Mouse (Mus musculus) hindbrain, postnatal 0 days (tissue): Measurements from ENCODE around the gene Naa40. TPM values are rescaled to one million over a fixed set of nuclear protein-coding genes. Genes with fewer than 3 reads are reported as not detected.
A peak's percentile ranks its signal among the peaks of the same experiment; 100 is the strongest.

Source experiments
- ATAC-seq: fragments of 200-750 bp; cut with Nextera tagmentation; 2 replicates; pipeline ENCODE4 v1.8.0; 2017; ENCODE audit warnings: mild to moderate bottlenecking, moderate TSS enrichment, moderate library complexity
- DNase-seq: peaks from one replicate; pipeline ENCODE4 v3.0.0-alpha.2; 2015; ENCODE audit warnings: low spot score
- H3K27ac ChIP-seq: fragments of 300-500 bp; sonication (generic); 2 replicates; pipeline ENCODE4 v1.5.1; 2014; ENCODE audit warnings: mild to moderate bottlenecking
- H3K27me3 ChIP-seq: fragments of 300-500 bp; sonication (generic); 2 replicates; pipeline ENCODE4 v1.6.1; 2014; ENCODE audit warnings: low read length, mixed read lengths; ENCODE audit not compliant: insufficient read depth
- H3K36me3 ChIP-seq: fragments of 300-500 bp; sonication (generic); 2 replicates; pipeline ENCODE4 v1.6.1; 2014; ENCODE audit warnings: low read length, mixed read lengths; ENCODE audit not compliant: insufficient read depth
- H3K4me1 ChIP-seq: fragments of 300-500 bp; sonication (generic); 2 replicates; pipeline ENCODE4 v1.6.1; 2014; ENCODE audit warnings: antibody characterized with exemption, low read length, mixed read lengths; ENCODE audit not compliant: insufficient read depth
- H3K4me2 ChIP-seq: fragments of 300-500 bp; sonication (generic); 2 replicates; pipeline ENCODE4 v1.6.1; 2014; ENCODE audit warnings: low read depth, mild to moderate bottlenecking, low read length, moderate library complexity, mixed read lengths
- H3K4me3 ChIP-seq: fragments of 300-500 bp; sonication (generic); 2 replicates; pipeline ENCODE4 v1.5.1; 2014; ENCODE audit warnings: low read length
- H3K9ac ChIP-seq: fragments of 300-500 bp; sonication (generic); replicated peaks from 2 replicates; pipeline ENCODE4 v1.6.1; 2014; ENCODE audit warnings: mild to moderate bottlenecking, low read length, moderate library complexity, mixed read lengths
- H3K9me3 ChIP-seq: fragments of 300-500 bp; sonication (generic); 2 replicates; pipeline ENCODE4 v1.6.1; 2016; ENCODE audit warnings: low read length, mixed read lengths
- CTCF ChIP-seq: IDR thresholded peaks from 2 replicates; pipeline ENCODE4 v1.5.1; 2016; ENCODE audit warnings: antibody characterized with exemption, control low read depth, low read depth
- WGBS: fragments of 180-500 bp; shearing (Covaris S2); extraction: QIAGEN DNeasy Blood & Tissue Kit; methylation state at CpG from one replicate; pipeline ENCODE4 v1.1.7; 2014; 5-methylcytosine and 5-hydroxymethylcytosine counted together
- polyA plus RNA-seq: library from polyadenylated mRNA; unstranded; fragments of >200 nt; fragmentation: Nextera tagmentation; extraction: Ambion mirVana; gene quantifications from 2 replicates; pipeline ENCODE4 v1.2.1, GENCODE M21; 2015
- total RNA-seq: library from RNA; depleted of rRNA; stranded (reverse); fragments of >200 nt; gene quantifications from 2 replicates; pipeline ENCODE4 v1.2.3, GENCODE M21; 2014

The Naa40 gene
- total and polyA plus RNA-seq, 2 experiments from 2014 or later, result 42.8 to 59.7 TPM

DNA sequence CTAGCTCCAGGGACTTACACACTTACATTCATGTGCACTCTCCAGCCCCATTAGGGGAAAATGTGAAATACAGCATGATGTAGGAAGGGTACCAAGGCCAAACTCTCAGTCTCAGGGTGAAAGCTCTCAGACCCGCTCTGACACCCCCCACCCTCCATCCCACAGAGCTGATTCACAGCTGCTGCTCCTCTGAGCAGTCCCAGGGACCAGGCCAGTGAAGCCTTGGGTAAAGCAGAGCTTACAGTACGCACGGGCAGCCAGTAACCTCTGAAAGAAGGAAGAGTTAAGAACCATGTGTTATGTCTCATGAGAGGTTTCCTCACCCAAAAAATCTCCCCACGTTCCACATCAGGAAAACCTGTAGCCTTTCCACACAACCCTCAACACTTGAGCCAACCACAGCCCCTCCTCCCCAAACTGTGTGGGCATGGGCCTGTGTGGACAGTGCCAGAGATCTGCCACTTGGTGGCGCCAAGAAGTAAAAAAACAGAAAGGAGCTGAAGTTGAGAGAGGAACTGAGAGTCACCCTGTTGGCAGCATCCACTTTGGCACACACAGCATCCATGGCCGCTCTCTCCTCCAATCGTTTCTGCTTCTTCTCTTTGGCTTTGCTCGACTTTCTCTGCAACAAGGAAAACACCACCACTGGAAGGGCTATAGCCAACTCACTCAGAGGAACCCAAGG is 6.3 kb downstream of the Naa40 start:
- ATAC-seq (peak; percentile 96), DNase-seq (peak; percentile 91)
- peak; percentile 96 for TF ChIP-seq CTCF
- 0 out of 2 replicates have a peak overlapping the region, but pooled peaks have one; percentile 26 for H3K27ac ChIP-seq
- no peak overlapping the region for H3K4me2 ChIP-seq
- no peaks in the 10 kb centered on the region for H3K9me3 ChIP-seq
- H3K36me3 ChIP-seq, result peaks cover 28% of the 10 kb centered on the region
- H3K4me3 ChIP-seq, result no peak overlapping the region
- no peak overlapping the region for H3K9ac ChIP-seq
- WGBS, result 43% methylated on average over 8 of the region's 8 CpGs
- no peaks in the 10 kb centered on the region for H3K27me3 ChIP-seq
- no peaks in the 10 kb centered on the region; the same call in 1 of the 2 replicates for H3K4me1 ChIP-seq

DNA sequence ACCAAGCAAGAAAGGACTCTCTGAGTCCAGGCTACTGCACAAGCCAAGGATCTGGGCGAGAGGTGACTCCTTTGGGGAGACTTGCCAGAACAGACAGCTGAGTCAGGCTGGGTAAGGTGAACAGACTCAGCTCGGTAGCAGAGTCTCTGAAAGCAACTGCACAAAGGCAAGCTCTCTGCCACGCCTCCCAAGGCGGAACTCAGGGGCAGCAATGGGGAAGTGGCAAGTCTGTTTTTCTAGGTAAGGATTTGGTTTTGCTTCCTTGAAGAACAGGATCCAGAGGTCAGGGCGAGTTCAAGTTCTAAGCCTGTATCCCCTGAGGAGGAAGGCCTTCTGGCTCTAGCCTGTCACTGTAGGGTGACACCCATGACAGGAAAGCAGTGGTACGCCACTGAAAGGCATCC is 14.5 kb downstream of the Naa40 start:
- Histone ChIP-seq H3K27ac (no peak overlapping the region), H3K27me3 (no peaks in the 10 kb centered on the region), H3K4me3 (no peak overlapping the region), H3K4me2 (no peak overlapping the region), H3K4me1 (no peaks in the 10 kb centered on the region), H3K9ac (no peak overlapping the region), H3K9me3 (no peaks in the 10 kb centered on the region), H3K36me3 (peaks cover 51% of the 10 kb centered on the region)
- 83% methylated on average over 6 of the region's 6 CpGs for WGBS
- no peak for ATAC-seq
- TF ChIP-seq CTCF, result no peak
- DNase-seq, result no peak

DNA sequence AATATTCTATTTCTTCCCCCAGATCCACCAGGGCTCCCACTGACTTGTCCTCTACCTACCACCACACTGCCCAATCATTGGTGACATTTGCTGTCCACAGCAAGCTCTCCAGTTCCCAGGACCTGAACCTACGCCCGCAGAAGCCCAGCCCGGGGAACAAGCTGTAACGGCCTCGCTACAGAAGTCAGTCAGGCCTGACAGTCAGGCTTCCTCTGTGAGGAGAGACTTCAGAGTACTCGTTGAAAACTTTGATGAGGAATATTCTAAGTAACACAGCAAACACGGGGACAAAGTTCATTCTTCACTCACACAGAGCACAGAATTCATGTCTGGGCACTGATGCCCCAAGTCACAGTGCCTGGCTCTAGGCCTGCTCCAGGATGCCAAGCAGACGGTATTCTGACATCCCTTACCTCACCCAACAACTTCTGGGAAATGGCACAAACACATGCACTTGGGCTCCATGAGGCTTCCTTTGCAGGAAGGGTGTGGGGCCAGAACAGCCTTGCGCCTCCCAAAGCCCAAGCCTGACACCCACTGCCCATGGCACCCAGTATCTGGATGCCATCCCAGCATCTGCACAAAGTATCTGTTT is 15.8 kb downstream of the Naa40 start:
- DNase-seq (no peak), ATAC-seq (no peak)
- H3K4me2 ChIP-seq, result no peak overlapping the region
- 85% methylated on average over 9 of the region's 9 CpGs for WGBS
- no peaks in the 10 kb centered on the region for H3K27me3 ChIP-seq
- no peak overlapping the region for H3K9ac ChIP-seq
- no peaks in the 10 kb centered on the region for H3K9me3 ChIP-seq
- peaks cover 39% of the 10 kb centered on the region for H3K36me3 ChIP-seq
- no peaks in the 10 kb centered on the region for H3K4me1 ChIP-seq
- H3K4me3 ChIP-seq, result no peak overlapping the region
- no peak for TF ChIP-seq CTCF
- no peak overlapping the region for H3K27ac ChIP-seq

DNA sequence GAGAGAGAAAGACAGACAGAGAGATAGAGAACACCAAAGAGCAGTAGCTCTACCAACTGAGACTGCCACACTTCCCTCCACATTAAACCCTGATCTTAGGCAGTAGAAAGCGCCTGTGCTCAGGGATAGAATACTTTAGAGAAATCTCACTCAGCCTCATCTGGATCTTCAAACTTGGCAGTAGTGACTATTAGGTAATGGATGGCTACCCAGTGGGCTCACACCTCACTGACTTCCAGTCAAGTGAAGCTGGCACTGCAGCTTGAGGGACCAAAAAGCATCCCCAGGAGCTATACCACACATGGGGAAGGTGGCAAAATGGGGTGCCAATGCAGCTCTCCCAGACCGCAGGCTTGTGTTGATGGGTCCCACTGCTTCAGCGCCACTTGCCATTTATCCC is 16.7 kb downstream of the Naa40 start:
- Histone ChIP-seq H3K36me3 (peaks cover 30% of the 10 kb centered on the region), H3K9ac (no peak overlapping the region), H3K27me3 (no peaks in the 10 kb centered on the region), H3K27ac (no peak overlapping the region), H3K4me3 (no peak overlapping the region), H3K4me1 (no peaks in the 10 kb centered on the region), H3K4me2 (no peak overlapping the region), H3K9me3 (no peaks in the 10 kb centered on the region)
- ATAC-seq, result no peak
- DNase-seq, result no peak
- 89% methylated on average over 3 of the region's 3 CpGs for WGBS
- no peak for TF ChIP-seq CTCF

DNA sequence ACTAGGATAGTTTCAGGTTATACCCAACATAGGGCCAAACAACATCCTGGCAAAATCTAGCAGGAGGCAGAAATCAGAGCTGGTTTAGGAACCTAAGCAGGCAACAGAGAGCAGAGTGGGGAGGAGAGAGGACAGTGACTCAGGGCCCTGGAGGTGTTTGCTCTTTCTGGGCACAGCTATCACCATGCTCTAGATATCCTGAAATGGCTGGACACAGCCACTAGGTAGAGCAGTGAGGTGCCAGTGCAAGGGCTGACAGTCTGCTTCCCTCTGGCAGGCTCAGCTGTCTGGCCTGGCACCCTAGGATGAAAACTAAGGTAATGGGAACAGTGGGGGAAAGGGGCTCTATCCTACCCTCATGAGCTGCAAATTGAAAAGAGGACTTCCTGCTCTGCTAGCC is 17.5 kb downstream of the Naa40 start:
- peaks cover 27% of the 10 kb centered on the region for H3K36me3 ChIP-seq
- H3K9me3 ChIP-seq, result no peaks in the 10 kb centered on the region
- peak; percentile 31 for TF ChIP-seq CTCF
- no peak for ATAC-seq
- no peak overlapping the region for H3K9ac ChIP-seq
- no peaks in the 10 kb centered on the region for H3K27me3 ChIP-seq
- H3K4me3 ChIP-seq, result no peak overlapping the region
- H3K27ac ChIP-seq, result no peak overlapping the region
- no peak overlapping the region for H3K4me2 ChIP-seq
- no peak for DNase-seq
- no peaks in the 10 kb centered on the region for H3K4me1 ChIP-seq

DNA sequence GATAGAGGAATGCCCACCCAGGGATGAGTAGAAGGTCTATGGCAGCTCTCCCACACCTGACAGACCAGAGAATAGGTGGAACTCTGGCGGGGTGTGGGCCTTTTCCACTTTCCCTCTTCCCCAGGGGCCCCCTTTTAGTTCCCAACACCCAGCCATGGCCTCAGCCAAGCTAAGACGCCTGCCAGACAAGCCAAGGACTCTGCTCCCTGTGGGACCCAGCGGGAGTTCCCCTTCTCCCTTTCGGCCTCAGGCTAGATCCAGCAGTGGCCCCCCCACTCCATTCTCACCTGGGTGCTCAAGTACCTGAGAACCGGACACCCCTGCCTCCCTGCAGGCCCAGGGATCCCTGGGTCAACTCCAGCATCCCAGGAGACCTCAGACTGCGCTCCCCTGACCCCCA is 18.8 kb downstream of the Naa40 start:
- 77% methylated on average over 6 of the region's 6 CpGs for WGBS
- H3K27ac ChIP-seq, result no peak overlapping the region
- DNase-seq (no peak), ATAC-seq (no peak)
- no peak for TF ChIP-seq CTCF
- no peaks in the 10 kb centered on the region for H3K9me3 ChIP-seq
- no peak overlapping the region for H3K4me2 ChIP-seq
- H3K4me1 ChIP-seq, result no peaks in the 10 kb centered on the region
- H3K4me3 ChIP-seq, result no peak overlapping the region
- H3K27me3 ChIP-seq, result no peaks in the 10 kb centered on the region
- peaks cover 14% of the 10 kb centered on the region for H3K36me3 ChIP-seq
- no peak overlapping the region for H3K9ac ChIP-seq

DNA sequence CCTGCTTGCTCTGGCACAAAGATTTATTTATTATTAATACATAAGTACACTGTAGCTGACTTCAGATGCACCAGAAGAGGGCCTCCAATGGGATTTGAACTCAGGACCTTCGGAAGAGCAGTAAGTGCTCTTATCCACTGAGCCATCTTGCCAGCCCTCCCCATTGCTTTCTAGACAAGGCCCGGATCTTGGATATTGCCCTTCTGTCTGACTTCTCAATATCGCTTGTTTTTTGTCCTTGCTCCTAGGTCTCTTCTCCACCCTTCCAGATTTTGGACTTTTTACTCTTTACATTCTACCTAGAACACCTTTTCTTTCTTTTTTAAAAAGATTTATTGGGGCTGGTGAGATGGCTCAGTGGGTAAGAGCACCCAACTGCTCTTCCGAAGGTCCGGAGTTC is 22.2 kb downstream of the Naa40 start:
- Histone ChIP-seq H3K4me3 (no peak overlapping the region), H3K27me3 (no peaks in the 10 kb centered on the region), H3K9ac (no peak overlapping the region), H3K36me3 (peaks cover 12% of the 10 kb centered on the region), H3K27ac (no peak overlapping the region), H3K4me2 (no peak overlapping the region), H3K9me3 (no peaks in the 10 kb centered on the region), H3K4me1 (peaks cover 7% of the 10 kb centered on the region; the same call in 1 of the 2 replicates)
- TF ChIP-seq CTCF, result no peak
- ATAC-seq (no peak), DNase-seq (no peak)
- WGBS, result 94% methylated on average over 5 of the region's 5 CpGs
